Mouse (Mus musculus): Measurements from ENCODE around the gene Ptprq.
A peak's percentile ranks its signal among the peaks of the same experiment; 100 is the strongest.

Gene Ptprq

DNA sequence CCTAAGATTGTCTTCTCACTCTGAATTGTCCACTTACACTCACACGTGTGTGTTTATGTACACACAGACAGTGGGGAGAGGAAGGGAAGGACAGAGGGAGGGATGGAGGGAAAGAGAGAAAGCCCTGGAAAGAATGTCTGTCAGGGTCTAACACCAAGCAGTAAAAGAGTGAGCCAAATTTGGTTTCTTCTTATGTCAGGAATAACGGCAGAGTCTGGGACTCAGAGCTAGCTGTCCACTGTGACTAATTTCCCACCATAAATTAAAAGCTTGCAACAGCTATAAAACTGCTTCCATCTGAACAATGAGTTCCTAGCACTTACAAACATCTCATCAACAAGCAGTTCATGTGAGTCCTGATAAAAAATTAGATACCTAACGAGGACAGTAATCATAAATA lies 91.7 kb downstream of the Ptprq start:
- DNase-seq (ENCODE audit: low spot score) = no peak

DNA sequence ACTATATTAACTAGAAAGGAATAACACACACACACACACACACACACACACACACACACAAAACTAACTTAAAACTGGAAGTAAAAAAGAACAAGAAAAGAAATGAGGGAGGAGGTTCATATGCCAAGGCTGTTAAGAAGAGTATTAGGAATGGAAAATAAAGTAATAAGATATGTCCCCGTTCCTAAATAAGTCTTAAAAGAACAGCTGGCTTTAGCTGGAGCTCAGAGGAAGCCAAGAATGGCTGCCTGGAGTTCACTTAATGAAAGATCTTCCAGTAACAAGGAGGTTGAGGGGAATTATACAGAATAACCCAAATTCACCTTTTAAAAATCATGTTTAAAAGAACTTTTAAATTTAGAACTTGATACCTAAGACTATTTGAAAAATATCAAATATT lies 93.2 kb downstream of the Ptprq start:
- DNase-seq (ENCODE audit: low spot score) = no peak

DNA sequence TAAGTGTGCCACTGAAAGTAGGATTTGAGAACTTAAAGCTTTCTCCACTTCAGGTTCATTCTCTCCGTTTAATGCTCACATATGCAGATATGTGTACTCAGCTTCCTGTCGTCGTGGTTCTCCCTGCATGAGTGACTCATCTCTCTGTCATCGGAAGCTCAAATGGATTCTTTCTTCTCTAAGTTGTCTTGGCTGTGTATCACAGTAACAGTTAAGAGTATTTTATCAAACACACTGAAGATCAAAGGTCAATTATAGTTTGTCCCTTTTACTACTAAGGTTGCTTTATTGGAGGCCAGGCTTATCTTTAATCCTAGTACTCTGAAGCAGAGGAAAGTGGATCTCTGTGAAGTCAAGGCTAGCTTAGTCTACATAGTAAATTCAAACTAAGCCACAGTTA lies 95.6 kb downstream of the Ptprq start:
- DNase-seq (ENCODE audit: low spot score) = no peak

DNA sequence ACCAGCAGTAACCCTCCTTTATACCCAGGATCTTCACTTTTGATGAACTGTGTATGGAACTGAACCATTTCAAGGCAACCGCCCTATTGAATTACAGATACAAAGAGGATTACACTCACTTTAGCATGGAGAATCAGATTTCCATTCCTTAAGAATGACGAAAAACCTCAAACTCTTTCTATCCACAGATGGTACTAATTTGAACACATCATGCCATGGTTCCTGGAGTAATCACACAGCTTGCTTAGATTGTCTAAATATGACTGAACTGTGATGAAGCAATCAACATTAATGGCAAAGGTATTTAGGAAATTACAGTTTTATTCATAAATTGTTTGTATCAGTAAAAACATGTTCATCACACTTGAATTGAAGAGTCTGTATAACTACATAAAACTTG lies 104.4 kb downstream of the Ptprq start:
- DNase-seq (ENCODE audit: low spot score) = no peak

DNA sequence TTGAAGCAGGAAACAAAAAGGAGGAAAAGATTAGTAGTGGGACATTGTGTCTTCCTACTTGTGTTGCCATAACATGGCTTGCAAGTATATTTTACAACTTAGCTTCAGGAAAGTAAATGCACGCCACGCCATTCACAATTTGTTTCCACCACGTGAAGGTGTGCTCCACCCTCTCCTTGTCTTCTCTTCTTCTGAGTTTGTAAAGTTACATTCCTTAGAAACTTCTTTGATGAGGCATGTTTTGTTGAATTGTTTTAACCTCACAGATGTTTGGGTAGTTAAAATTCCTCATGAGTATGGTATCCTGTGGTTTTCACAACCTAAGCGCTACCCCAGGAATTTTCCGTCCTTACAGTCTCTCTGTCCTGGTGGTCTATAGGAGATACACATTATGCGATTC lies 118.5 kb downstream of the Ptprq start:
- DNase-seq (ENCODE audit: low spot score) = no peak

DNA sequence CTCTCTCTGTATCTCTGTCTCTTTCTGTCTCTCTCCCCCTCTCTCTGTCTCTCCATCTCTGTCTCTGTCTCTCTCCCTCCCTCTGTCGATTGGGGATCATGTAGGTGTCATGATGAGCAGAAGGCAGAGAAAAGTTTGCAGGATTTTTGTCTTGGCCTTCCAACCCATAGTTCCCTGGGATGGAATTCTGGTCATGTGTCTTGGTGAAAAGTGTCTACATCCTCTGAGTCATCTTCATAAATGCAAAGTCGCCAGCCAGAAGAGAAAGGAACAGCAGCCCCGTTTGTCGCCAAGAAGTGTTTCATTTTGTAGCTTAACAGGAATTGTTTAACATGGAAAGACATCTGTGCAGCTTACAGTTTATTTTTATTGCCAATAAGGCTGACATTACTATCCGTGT lies 136.5 kb downstream of the Ptprq start:
- no peak for DNase-seq (ENCODE audit: low spot score)

DNA sequence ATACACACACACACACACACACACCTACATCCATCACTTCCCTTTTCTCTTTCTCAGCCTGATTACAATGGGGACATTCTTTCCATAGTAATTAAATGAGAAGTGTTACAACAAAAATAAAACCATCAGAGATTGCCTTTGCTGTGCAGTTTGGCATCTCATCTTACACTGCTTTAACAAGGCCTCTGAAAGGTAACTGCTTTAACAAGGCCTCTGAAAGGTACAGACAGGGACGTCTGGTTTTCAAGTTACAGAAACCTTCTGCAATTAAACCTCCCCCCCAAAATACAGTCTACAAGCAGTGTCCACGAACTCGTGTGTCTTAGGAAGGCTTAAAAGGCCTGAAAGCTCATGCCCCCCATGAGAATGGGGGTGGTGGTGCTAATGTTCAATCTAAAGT lies 150.8 kb downstream of the Ptprq start:
- no peak for DNase-seq (ENCODE audit: low spot score)

DNA sequence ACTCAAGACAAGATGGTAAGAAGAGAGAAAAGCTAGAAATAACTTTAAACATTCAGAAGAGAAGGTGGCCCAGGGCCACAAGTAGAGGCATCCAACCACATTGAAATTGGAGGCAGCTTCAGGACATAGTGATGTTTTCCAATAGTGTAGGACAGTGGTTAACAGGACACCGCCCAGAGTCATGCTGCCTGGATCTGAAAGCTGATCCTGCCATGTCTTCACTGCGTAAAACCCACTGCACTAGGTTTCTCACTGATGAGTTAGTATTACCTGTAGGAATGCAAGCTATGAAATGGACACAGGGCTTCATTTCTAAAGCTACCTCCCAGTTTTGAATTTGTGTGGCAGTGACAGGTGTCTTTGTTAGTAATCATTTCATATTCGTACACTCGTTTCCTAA lies 151.6 kb downstream of the Ptprq start:
- DNase-seq (ENCODE audit: low spot score) = no peak

DNA sequence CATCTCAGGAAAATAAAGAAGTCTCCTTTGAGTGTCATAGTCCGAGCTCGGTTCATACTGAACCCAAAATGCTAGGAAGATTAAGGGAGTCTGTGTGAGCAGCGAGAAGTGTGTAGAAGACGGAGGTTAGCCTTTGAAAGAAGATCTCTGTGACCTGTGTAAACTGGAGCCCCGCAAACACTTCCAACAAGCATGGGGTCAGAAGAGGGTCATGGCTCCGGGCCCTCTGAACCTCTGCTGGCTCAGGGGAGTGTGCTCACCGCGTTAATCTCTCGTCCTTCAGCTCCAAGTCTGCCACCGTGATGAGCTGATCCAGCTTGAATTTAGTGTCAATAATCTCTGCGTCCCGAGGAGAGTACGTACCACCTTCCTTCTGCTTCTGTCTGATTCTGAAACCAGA lies 157.0 kb downstream of the Ptprq start:
- no peak for DNase-seq (ENCODE audit: low spot score)

DNA sequence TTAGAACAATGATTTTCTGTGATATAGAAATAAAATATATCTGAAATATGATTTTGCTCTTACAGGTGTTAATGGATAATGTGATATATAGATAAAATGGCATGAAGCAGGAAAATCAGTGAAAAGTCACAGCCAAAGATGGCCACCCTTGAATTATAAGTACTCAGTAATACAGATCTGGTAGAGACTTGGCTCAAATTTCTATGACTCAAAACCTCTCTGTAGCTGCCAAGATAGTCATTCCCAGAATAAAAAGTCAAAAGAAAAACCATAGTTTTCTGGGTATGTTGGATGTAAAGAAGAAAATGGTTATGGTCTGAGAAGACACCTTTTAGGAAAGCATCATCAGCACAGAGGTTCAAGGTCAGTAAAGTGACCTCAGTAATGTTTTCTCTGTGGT lies 159.0 kb downstream of the Ptprq start:
- no peak for DNase-seq (ENCODE audit: low spot score)

DNA sequence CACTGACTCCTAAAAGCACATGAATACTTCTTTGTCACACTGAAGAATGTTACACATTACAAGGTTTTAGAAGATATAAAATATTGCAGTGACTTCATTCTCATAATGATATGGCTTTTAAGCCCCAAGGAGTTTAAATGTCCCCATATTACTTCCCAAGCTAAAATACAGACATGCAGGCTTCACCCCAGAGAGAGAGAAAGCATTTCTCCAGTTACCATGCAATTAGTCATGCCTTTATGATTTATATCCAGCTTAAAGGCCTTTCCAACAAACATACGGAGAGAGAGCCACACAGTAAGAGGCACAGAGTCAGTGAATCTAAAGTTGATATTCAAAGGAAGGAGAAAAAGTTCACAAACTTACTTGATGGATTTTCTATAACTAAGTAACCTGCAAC lies 176.8 kb downstream of the Ptprq start:
- DNase-seq (ENCODE audit: low spot score) = no peak

DNA sequence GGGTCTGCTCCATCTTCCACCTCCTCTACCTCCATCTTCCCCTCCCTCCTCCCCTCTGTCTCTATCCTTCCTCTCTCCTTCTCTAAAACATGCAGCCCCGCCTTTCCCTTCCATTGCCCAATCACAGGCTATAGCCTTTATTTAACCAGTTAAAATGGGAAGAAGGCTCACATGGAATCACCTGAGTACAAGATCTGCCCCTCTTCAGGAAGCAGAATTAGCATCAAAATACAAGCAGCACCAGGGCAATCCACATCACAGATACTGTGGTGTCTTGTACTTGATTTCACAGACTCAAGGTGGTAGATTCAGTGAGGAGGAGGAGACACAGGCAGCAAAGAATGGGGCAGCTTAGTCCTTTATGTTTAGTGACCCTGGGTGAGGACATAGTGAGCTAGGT lies 191.1 kb downstream of the Ptprq start:
- no peak for DNase-seq (ENCODE audit: low spot score)

DNA sequence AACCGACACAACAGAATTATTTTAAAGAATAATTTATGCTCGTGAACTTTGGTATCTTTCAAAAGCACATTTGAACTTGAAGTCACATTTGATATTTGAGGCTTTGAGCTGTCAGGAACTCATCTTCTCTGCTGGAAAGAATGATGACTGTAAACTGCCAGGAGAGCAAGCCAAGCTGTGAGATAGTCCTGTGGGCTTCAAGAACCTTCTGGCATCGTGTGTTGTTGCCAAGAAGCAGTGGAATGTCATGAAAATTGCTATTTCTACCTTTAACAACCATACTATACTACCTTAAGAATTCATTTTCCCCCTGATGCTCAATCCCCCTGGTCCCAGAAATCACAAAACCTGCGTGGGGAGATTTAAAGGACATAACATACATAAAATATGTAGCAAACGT lies 200.6 kb downstream of the Ptprq start:
- DNase-seq (ENCODE audit: low spot score) = no peak

DNA sequence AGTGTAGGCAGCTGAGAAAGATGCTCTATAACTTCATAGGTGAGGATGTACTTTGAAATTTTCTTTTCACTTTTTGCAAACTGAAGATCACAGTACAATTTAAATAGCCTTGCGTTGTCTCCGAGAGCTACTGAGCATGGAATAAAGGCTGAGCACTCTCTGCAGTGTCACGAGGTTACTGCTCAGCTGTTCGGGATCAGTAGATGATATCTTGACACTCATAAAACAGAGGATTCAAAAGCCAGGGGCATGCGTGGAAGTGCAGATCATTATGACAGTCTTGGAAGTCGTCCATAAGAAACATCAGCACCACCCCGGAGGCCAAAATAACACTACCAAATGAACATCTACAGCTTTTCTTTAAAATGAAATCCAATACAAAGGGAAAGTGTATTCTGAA lies 203.2 kb downstream of the Ptprq start:
- DNase-seq (ENCODE audit: low spot score) = no peak

DNA sequence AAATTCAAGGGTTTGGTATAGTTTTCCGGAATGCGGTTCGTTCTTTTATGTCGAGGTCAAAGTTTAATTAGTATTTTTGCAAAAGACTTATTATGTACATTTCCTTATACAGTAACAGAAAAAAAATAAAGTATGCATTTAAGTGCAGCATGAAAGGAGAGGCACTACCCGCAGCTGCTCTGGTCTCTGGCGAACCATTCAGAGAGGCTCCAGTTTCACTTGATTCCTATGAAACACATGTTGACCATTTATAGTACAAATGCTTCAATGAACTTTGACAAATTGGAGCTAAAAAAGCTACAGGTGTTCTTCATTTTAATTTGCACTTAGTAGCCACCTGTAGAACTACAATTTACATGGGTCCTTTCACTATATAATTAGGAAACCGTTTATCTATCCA lies 205.1 kb downstream of the Ptprq start:
- no peak for DNase-seq (ENCODE audit: low spot score)

DNA sequence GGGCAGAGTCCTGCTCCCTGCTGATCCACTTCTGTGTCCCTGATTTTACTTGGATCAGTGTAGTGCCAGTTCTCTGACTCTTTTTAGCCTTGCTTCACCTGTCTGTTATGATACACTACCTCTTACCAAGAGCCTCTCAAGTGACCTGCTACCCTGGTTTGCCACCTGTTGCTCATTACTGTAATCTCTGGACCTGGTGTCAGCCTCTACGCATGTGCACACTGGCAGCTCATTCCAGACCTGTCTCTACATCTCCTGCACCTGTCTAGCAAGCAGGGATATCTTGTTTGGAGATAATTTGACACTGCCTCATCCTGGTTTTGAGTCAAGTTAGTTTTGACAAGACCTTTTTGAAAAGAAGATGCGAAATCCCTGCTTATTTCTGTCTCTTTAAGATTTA lies 213.5 kb downstream of the Ptprq start:
- no peak for DNase-seq (ENCODE audit: low spot score)

DNA sequence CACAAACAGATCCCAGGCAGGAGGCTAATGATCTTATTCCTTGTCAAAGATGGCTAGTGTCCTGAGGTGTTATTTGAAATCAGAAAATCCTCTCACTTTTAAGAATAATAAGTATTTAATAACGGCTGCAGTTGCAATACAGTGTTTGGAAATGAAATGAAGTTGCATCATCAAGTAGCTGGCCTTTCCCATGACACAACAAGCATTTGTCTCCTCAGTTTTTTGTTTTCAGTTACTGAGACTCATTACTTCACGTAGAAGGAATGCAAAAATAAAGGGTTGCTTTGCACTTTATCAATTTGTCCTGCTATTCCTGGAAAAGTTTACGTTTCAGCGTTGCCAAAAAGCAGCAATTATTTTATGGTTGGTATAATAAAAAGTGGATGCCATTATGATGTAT lies 216.4 kb downstream of the Ptprq start:
- DNase-seq (ENCODE audit: low spot score) = no peak

DNA sequence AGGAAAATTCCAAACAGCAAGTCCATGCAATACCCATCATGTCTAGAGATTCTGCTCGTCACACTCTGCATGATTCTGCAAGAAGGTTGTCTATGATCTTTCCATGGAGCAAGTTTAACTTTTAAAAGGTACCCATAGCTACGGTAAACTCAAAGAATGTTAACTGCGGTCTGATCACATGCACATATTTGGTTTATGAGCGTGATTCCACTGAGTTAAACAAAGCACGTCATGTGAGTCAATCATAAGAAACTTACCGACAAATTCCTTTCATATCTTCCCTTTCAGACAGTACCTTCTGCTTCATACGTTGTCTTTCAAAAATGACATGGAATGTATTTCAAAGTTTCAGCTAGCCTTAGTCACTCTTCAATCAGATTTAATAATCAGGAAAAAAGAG lies 217.7 kb downstream of the Ptprq start:
- no peak for DNase-seq (ENCODE audit: low spot score)

DNA sequence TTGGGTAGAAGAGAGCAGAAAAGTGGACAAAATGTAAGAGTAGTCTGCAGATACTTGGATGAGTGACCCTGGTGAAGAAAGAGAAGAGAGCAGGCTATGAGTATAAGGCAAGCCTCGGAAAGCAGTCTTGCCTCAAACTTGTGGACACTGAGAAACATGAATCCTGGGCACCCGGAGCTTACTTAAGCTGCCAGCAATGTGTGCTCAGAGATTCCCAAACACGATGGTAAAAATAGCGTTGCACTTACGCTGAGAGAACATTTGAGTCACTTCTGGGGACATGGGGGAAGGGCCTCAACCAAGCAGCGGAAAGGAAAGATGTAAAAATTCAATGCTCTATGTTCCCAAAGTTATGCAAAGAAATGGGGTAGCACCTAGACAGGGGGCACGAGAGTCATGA lies 220.2 kb downstream of the Ptprq start:
- peak; percentile 38 for DNase-seq (ENCODE audit: low spot score)

DNA sequence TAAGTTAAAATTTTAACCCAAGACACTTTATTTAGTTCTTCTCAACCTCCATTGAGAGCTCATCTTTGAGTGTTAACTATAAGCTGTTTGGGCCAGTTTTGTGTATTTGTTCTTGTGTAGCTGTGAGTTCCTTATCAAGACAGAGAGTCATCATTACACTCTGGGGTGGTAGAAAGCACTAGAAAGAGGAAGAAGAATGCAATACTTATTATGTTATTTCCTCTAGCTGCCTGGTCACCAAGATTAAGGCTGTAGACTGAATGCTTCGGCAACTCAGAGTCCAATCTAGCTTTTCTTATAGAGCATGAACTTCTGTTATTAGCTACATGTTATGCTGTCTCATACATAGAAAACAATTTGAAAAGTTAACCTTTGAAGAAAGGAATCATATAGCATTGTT lies 223.4 kb downstream of the Ptprq start:
- no peak for DNase-seq (ENCODE audit: low spot score)

DNA sequence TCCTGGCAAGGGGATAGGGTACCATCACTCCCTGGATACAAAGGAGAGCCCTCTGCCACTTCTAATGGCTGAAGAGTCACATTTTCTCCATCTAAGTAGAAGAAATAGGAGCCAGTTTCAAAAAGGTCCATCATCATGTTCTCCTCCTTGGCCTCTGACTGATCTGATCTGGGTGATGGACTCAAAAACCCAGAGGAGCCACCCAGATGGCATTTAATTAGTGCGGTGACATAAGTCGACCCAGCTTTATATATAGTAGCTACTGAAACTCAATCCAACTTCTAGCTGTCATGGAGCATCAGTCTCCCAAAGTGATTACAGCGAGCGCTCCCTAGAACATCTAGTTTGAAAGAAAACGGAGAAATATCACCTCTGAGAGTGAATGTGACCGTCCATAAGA lies 225.3 kb downstream of the Ptprq start, which contains the start of gene Myf6:
Gene Myf6 (minus strand): TSS at position 170 of the 400 bp plus-strand sequence.
- no peak for DNase-seq (ENCODE audit: low spot score)

DNA sequence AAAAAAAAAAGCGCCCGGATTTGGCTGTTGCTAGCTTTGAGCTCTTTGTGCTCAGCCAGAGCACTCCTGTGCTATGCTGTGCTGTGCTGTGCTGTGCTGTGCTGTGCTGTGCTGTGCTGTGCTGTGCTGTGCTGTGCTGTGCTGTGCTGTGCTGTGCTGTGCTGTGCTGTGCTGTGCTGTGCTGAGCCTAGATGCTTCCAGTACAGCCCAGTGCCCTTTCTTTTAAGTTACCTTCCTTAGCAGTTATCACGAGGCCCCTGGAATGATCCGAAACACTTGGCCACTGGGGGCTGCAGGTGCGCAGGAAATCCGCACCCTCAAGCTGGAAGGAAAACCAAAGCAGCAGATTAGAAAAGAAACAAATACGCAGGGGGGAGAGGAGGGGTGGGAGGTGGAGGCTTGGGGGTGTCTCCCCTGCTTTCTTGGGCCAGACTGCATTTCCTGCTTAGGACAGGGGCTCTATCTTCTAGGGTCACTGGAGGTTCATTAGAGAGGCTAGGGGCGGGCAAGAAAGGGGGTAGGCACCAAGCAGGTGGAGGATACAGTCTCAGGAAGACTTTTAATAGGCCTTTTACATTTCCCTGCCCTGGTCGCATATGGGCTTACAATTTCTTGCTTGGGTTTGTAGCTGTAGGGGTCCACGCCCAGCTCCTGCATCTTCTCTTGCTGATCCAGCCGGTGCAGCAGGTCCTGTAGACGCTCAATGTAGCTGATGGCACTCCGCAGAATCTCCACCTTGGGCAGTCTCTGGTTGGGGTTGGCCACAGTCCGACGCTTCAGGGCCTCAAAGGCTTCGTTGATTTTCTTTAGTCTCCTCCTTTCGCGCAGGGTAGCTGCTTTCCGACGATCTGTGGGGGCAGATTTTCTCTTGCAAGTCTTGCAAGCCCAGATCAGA lies 226.0 kb downstream of the Ptprq start:
- no peak for DNase-seq (ENCODE audit: low spot score)

DNA sequence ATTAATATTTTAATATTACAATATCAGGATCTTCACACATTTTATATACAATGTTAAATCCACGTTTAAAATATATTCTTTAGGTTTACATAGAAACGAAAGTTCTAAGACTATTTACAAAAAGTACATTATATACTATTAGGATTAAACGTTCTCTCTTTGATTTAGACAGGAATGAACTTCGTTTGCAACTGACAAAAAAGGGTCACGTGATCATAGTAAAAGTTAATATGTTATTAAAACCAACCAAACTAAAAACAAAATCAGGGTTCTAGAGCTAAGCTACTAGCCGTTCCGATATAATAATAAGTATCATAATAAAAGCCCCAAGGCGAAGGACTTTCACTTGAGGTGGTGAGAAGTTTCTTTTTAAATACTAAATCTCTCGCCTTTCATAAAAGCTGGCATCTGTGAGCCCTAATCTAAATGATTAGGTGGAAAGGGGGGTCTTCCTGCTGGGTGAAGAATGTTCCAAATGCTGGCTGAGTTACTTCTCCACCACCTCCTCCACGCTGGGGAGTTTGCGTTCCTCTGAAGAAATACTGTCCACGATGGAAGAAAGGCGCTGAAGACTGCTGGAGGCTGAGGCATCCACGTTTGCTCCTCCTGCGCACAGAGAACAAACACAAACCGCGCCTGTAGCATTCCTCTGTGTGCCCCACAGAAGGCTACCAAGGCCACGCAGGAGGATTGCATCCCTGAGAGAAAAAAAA lies 226.8 kb downstream of the Ptprq start:
- no peak for DNase-seq (ENCODE audit: low spot score)

Measured in left cerebral cortex, adult 11 months (tissue).